Mouse (Mus musculus) embryo, embryonic 9.5 days (tissue): ENCODE results near the gene Auh.

Experiments used
- DNase-seq: peaks from one replicate; pipeline ENCODE4 v3.0.0-alpha.2; 2017; ENCODE audit errors: extremely low spot score

Auh gene

DNA sequence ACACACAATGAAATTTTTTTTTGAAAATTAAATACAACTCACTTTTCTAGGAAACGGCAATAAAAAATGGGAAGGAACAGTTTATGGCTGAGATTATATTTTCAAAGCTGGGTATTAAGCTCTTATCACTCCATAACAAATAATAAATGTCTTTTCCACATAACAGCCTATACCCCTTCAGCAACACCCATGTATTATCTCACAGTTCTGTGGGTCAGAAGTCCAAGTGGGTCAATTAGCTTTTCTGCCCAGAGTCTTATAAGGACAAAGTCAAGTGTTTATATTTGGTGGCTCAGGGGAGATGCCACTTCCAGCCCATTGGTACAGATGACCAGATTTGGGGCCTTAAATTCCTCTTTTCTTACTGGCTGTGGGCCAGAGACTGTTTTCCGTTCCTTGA, 129.4 kb downstream of the Auh start:
- DNase-seq: no peak

DNA sequence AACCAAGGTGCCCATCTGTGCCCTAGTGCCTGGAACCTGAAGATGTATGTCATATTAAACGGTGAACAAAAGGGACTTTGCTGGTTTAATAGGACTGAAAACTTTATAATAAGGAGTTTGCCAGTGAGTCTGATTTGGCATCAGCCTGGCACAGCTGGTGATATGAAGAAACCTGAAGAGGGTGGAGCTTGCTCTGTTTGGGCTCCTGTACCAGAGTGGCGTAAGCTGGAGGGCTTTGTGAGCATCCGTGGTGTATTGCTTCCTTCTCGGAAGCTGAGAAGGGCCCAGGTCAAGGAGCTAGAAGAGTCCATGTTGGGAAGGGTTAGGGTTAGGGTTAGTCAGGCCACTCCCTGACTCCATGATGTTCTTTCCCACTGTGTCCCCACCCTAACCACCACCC, 135.2 kb downstream of the Auh start:
- DNase-seq: no peak

DNA sequence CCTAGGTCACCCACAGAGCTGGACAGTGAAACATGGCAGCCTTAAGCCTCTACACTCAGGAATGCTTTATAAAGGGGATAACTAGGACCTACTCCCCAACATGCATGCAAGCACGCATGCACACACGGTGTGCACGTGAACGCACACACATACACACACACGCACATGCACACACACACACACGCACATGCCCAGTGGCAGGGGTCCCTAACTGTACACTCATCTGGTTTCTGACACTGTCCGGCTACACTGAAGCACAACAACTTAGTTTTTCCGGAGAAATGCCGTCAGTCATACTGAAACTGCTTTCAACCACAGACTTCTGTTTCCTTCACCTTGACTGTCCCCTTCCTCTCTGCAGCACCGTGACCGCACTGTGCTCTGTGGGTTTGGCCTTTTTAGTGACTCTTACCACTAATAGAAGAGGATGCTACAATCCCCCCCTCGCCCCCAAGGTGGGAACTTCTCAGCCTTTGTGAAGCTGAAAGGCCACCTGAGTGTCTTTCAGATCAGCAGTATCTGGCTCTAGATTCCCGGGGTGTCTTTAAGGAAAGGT, 136.0 kb downstream of the Auh start:
- no peak for DNase-seq

DNA sequence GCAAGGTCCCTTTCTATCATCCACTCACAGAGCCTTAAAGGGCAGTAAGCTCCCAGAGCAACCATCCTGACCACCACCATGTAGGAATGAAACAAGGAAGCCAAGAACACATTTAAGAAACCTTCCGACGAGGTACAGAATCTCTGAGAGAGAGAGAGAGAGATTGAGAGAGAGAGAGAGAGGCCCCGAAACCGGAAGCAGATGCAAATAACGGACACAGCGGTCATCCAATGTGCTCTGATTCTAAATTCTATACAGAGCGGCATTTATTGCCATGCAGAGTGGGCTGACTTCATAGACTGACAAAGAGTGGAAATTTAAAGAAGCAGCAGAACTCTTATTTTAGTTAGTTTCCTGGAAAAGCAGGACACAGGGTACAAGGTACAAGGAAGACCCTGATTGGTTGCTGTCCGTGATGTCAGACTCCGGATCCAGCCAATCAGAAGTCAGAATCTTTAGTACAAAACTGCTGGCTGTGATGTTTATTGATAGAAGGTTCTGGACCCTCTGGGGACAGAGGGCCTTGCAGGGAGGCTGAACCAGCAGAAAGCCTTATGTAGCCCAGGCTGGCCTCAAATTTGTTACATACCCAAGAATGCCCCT, 137.1 kb downstream of the Auh start:
- DNase-seq: no peak

DNA sequence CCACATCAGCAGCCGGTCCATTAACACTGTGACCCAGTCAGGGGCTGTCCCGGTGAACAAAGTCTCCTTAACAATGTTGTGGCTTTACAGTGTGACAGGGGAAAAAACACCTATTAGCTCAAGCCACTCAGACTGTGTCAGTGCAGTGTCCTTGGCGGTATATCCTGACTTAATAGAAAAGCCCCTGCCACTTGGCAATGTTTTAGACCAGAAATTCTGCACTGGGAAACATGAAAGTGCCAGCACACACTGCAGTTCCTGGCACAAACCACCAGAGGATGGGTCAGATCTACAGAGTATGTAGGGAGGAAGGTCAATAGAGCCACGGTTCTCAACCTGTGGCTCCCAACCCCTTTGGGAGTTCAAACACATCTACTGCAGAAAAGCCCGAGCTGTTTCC, 138.6 kb downstream of the Auh start:
- no peak for DNase-seq
